Mouse (Mus musculus) lung, adult 18-20 months (tissue): ENCODE measurements at regions not wholly inside any gene's neighbourhood (a gene's known extent, or its start where the extent isn't known, plus 50 kb on each side); places are given as distances from the start of the nearest gene placed in this dataset.
"Not testable (repeated sequence)": the region's sequence is repeated elsewhere in the genome, so short reads cannot be mapped to it uniquely, and the experiment has no call there.

Experiments
- DNase-seq, 2 experiments: peaks; one replicate each; pipeline ENCODE4 v3.0.0; 2022; ENCODE audit warnings: mixed read lengths in 2 of 2

- DNase-seq = no peak
Measured at GRCm38 (mm10) chr12:77088452-77088851, 126.5 kb upstream of the Max start.

GRCm38 (mm10) chr12:77086931-77087330 is 124.9 kb upstream of the Max start:
- DNase-seq = not testable (repeated sequence)

GRCm38 (mm10) chr12:77085894-77086293 is 123.9 kb upstream of the Max start:
- no peak for DNase-seq

GRCm38 (mm10) chr12:77085244-77085643 is 123.2 kb upstream of the Max start:
- DNase-seq = no peak

- DNase-seq = no peak
Measured at GRCm38 (mm10) chr12:77084744-77085143, 122.7 kb upstream of the Max start.

DNA sequence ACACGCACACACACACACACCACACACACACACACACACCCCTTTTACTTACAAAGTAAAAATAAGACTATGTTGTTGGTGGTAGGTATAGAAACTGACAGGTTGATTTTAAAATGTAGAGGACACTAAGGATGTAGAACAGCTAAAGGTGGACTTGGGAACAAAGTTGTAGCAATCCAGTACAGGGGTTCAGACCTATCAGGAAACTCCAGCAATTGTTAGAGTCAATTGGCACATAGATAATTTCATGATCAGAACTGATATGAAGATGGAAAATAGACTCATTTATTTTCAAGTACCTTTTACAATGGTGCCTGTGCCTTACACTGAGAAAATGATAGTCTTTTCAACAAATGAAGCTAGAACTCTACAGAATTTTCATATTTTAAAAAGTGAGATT is 122.3 kb upstream of the Max start:
- no peak for DNase-seq

DNA sequence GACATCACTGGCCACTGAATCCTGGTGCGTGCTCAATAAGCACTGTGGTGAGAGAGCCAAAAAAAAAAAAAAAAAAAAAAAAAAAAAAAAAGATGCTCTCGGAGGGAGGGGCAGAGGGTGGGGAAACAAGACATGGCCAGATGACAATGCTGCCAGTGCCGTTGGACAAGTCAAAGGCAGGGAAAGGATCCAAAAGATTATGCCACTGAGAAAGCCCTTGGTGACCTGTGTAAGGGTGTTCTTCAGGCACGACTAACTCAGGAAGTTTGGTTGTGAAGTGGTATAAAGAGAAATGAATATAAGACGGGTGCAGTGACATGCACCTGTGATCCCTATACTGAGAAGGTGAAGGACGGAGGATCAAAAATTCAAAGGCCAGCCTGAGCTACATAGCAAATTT is 121.8 kb upstream of the Max start:
- DNase-seq = no peak

- DNase-seq = no peak
Measured at GRCm38 (mm10) chr12:77081774-77082173, 119.8 kb upstream of the Max start.

DNA sequence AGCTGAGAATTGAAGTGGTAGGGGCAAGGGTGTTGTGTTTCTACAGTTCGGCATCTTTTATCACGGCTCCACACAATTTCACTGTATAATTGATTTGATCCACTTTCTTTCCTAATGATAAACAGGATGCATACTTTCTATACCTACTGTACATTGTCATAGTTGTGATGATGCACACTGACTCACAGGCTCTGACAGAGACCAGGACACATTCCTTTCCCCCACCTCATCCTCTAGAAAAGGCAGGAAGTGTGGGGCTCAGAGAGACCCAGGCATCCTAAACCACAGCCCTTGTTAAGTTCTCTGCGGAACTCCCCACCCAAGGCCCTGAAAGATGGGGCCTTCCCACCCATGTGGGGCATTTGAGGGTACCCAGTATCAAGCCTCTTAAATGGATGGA is 117.5 kb upstream of the Max start:
- no peak for DNase-seq

- no peak for DNase-seq
Measured at GRCm38 (mm10) chr12:77076678-77077077, 114.7 kb upstream of the Max start.

DNA sequence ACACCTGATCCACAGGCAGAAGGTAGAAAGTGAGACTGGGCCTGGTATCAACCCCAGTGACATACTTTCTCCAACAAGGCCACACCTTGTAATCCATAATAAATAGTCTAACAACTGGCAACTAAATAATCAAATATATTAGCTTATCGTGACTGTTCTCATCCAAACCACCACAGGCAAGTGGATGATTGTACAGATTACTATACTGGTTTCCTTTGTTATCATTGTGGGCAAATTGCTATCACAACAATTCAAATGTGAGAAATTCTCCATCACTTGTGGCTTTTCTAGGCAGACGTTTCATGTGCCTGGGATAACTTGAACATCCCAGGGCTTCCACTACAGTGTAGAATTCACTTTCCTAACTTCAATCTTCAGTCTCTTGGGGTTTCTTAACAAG is 112.6 kb upstream of the Max start:
- DNase-seq = no peak

- no peak for DNase-seq
Measured at GRCm38 (mm10) chr12:77071700-77072099, 109.7 kb upstream of the Max start.

DNA sequence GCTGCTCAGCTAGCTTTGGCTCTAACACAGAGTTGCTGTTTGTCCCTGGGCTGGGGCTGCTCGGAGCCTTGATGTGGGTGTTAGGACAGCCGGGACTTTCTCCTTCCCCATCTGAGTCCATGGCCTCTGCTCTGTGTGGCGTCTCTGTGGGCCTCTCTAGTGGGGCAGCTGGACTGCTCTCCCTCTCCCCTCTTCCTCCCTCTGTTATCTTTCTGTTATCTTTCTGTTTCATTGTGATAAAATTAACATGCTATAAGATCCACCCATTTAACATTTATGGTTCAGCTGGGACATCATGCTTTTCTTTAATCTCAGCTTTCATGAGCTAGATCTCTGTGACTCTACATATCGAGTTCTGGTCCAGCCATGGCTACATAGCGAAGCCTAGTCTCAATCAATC is 105.9 kb upstream of the Max start:
- no peak for DNase-seq

GRCm38 (mm10) chr12:77067115-77067514 is 105.1 kb upstream of the Max start:
- no peak for DNase-seq

DNA sequence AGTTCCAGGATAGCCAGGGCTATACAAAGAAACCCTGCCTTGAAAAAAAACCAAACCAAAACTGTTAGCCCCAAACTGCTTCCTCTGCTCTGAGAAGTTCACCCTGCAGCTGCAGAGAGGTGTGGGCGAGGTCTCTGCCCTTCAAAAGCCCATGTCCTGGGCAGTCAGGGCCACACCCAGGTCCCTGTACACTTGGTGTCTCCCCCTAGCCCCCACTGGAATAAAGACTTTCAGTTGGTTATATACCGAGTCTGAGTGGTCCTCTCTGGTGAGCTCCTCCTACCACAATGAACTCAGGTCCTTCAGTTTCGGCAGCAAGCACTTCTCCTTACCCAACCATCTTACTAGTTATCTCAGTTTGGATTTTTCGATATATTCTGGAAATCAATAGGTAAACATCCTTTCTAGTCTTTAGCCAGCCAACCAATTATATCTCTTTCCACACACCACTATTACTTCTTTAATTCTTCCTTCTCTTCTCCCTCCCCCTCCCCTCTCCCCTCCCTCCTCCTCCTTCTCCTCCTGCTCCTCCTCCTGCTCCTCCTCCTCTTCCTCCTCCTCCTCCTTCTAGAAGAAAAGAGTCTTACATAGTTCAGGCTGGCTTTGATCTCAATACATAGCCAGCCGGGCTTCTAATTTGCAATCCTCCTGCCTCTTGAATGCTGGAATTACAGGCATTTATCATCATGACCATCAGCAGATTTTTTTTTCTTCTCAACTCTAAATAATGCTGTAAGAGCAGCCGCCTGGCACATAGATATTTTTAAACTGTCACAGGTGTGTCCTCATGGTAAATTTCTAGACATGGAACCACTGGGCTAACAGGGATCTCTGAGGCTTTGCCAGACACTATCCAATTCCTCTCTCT is 103.9 kb upstream of the Max start:
- DNase-seq = no peak

- DNase-seq = no peak
Measured at GRCm38 (mm10) chr12:77064048-77064447, 102.0 kb upstream of the Max start.

DNA sequence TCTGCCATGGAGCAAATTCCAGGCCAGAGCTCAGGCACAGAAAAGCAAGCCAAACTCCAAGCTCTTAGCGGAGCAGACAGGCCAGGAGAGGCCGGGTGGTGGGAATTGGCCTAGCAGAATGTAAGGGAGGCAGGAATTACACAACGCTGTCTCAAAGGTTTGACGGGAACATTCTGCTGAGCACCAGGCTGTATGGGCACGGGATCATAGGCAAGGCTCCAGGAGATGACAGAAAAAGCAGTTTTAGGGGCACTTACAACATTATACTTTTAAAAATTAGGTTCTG is 99.5 kb upstream of the Max start:
- DNase-seq = no peak

DNA sequence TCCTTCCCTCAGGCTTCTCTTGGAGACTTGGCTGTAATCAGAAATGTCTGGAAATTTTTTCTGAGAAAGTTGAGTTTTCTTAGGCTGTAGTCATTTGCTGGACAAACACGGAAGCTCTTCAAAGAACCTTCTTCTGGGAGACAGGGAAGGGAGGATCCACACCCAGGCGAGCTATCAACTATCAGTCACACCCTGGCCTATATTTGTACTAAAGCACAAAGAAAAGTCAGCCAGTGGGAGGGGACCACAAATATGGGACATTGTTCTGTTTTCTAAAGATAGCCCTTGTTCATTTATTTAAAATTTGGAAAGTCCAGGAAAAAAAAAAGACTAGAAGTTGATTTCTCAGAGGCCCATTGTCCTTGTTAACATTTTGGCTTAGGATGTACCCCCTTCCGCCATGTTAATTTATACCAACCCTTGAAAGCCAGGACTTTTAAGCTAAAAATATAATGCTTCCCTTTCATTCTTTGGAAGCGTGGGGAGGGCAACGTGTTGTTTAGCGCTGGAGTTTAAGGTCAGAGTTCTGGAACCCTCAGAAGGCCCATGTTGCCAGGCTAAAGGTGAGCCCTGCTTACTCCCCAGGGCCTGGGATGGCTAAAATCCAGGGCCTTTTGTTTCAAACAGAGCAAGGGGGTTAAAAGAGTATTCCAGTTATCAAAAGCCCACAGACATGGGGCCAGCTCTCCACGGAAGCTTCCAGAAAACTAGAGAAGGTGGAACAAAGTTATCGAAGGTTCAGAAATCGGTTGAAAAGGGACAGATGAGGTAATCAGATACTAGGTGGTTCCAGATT is 99.0 kb upstream of the Max start:
- DNase-seq = no peak

DNA sequence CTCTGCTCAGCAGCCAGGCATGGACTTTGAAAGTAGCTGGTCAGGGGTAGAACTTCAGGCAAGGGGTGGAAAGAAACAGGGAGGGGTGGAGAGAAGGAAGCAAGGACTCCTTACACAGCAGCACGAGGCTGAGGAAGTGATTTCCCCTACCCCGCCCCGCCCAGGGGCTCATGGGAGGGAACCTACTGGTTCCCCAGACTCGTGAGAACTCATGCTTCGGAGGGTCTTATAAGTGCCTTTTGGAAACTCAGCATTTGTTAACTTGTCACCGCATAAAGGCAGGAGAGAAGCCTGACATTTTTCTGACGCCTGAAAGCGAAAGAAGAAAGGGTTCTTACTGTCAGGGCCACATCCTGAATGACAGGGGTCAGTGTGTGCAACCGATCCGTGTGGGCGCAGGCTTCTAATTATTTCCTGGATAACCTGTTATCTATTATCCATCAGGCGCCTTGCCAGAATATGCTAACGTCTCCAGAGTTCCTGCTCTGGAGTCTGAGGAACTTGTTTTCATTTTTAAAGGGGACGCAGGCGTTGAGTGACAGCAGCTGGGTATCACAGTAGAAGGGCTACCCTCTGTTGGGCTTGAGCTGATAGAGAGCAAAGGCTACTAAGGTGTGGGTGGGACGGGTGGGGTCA is 98.2 kb upstream of the Max start:
- DNase-seq = peak; percentile 51 to 54

GRCm38 (mm10) chr12:77059679-77060059 is 97.7 kb upstream of the Max start:
- DNase-seq = no peak

GRCm38 (mm10) chr12:77058596-77059190 is 96.7 kb upstream of the Max start:
- no peak for DNase-seq

GRCm38 (mm10) chr12:77056748-77057370 is 94.9 kb upstream of the Max start:
- DNase-seq = peak; percentile 35 to 39

GRCm38 (mm10) chr12:77054700-77055099 is 92.7 kb upstream of the Max start:
- no peak for DNase-seq
